Mouse (Mus musculus): ENCODE data around the gene Tldc1. TPM values are rescaled to one million over a fixed set of nuclear protein-coding genes. Genes with fewer than 3 reads are reported as not detected.

Gene Tldc1
- polyA plus RNA-seq, 1 experiment from 2014 or later = 21.1 TPM

GRCm38 (mm10) chr8:119724596-119724995 is 53.6 kb downstream of the Tldc1 start:
- in situ Hi-C loops (cut with MboI; ENCODE audit: low pct_unique_long_range_greater_than_20kb) = no loop called here
- CTCF ChIA-PET = no interaction called here
- POLR2A ChIA-PET = interaction anchor here (1.2 kb wide), 1 partner anchor 9 kb away, joined by 4 read pairs; no protein-coding TSS in a partner anchor
- H3K27me3 ChIP-seq = no peaks in the 10 kb centered on the region
- ATAC-seq (no peak), DNase-seq (ENCODE audit: low read depth, low spot score) (no peak)
- TF ChIP-seq CTCF (IDR thresholded peaks at IDR 0.05) = no peak

GRCm38 (mm10) chr8:119723676-119724075 is 54.5 kb downstream of the Tldc1 start:
- in situ Hi-C loops (cut with MboI; ENCODE audit: low pct_unique_long_range_greater_than_20kb) = no loop called here
- ATAC-seq = no peak

GRCm38 (mm10) chr8:119722348-119722747 is 55.9 kb downstream of the Tldc1 start:
- TF ChIP-seq CTCF (IDR thresholded peaks at IDR 0.05) = no peak
- CTCF ChIA-PET = interaction anchor here (1.3 kb wide), 2 partner anchors 10 to 21 kb away, joined by 4 to 5 read pairs; no protein-coding TSS in a partner anchor
- ATAC-seq = no peak

More at GRCm38 (mm10) chr8:119723676-119724075, 54.5 kb downstream of the Tldc1 start:
- no peak for TF ChIP-seq CTCF (IDR thresholded peaks at IDR 0.05)
- no peaks in the 10 kb centered on the region for H3K27me3 ChIP-seq
- CTCF ChIA-PET = interaction anchor here (0.6 kb wide), 1 partner anchor 56 kb away, joined by 3 read pairs; no protein-coding TSS in a partner anchor
- DNase-seq (ENCODE audit: low read depth, low spot score) = no peak
- POLR2A ChIA-PET = interaction anchor here (1.2 kb wide), 1 partner anchor 8 kb away, joined by 4 read pairs; no protein-coding TSS in a partner anchor

GRCm38 (mm10) chr8:119719011-119719501 is 59.2 kb downstream of the Tldc1 start:
- ChIA-PET POLR2A (interaction anchor here (0.6 kb wide), 2 partner anchors 10 to 32 kb away, joined by 3 read pairs; no protein-coding TSS in a partner anchor), CTCF (interaction anchor here (1.0 to 1.2 kb wide), 3 partner anchors 19 to 132 kb away, joined by 3 read pairs; no protein-coding TSS in a partner anchor)
- ATAC-seq (no peak), DNase-seq (ENCODE audit: low read depth, low spot score) (no peak)
- TF ChIP-seq CTCF (IDR thresholded peaks at IDR 0.05) = no peak
- in situ Hi-C loops (cut with MboI; ENCODE audit: low pct_unique_long_range_greater_than_20kb) = no loop called here
- H3K27me3 ChIP-seq = no peaks in the 10 kb centered on the region

More at GRCm38 (mm10) chr8:119722348-119722747, 55.9 kb downstream of the Tldc1 start:
- no peaks in the 10 kb centered on the region for H3K27me3 ChIP-seq
- POLR2A ChIA-PET = no interaction called here
- no peak for DNase-seq (ENCODE audit: low read depth, low spot score)
- in situ Hi-C loops (cut with MboI; ENCODE audit: low pct_unique_long_range_greater_than_20kb) = no loop called here

- ChIA-PET POLR2A (no interaction called here), CTCF (interaction anchor here (0.8 to 1.8 kb wide), 6 partner anchors 10 to 61 kb away, joined by 3 to 8 read pairs (median 4); partner anchors contain the start of gene Tldc1)
- H3K27me3 ChIP-seq = no peaks in the 10 kb centered on the region
- ATAC-seq (no peak), DNase-seq (ENCODE audit: low read depth, low spot score) (no peak)
- in situ Hi-C loops (cut with MboI; ENCODE audit: low pct_unique_long_range_greater_than_20kb) = no loop called here
- TF ChIP-seq CTCF (IDR thresholded peaks at IDR 0.05) = no peak
Observed at GRCm38 (mm10) chr8:119717765-119718164, 60.5 kb downstream of the Tldc1 start.

DNA sequence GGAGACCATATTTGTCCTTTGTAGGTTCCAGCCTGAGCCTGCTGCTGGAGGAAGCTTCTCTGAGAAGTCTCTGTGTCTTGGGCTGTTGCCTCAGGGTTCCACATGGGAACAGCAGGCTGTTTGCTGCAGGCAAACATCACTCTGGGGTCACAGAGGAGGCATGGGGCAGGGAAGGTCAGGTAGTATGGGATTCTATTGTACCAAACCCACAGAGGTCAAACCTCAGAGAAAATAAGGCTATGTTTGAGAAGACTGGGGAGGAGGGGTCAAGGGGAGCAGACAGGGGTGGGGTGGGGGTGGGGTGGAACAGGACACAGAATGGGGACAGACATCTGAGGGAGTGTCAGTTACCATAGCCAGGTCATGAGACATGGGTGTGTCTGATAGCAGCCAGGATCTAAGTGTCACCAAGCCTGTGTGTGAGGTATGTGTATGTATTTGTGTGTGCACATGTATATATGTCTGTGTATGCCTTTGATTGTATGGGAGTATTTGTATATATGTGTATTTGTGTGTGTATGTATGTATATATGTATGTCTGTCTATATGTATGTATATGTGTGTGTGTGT is 61.4 kb downstream of the Tldc1 start:
- POLR2A ChIA-PET = no interaction called here
- no peak for DNase-seq (ENCODE audit: low read depth, low spot score)
- no peak for ATAC-seq
- in situ Hi-C loops (cut with MboI; ENCODE audit: low pct_unique_long_range_greater_than_20kb) = no loop called here
- no peak for TF ChIP-seq CTCF (IDR thresholded peaks at IDR 0.05)
- no peaks in the 10 kb centered on the region for H3K27me3 ChIP-seq
- CTCF ChIA-PET = interaction anchor here (1.0 to 1.8 kb wide), 9 partner anchors 12 to 62 kb away, joined by 3 to 8 read pairs (median 4); partner anchors contain the start of genes Atp2c2 and Tldc1

DNA sequence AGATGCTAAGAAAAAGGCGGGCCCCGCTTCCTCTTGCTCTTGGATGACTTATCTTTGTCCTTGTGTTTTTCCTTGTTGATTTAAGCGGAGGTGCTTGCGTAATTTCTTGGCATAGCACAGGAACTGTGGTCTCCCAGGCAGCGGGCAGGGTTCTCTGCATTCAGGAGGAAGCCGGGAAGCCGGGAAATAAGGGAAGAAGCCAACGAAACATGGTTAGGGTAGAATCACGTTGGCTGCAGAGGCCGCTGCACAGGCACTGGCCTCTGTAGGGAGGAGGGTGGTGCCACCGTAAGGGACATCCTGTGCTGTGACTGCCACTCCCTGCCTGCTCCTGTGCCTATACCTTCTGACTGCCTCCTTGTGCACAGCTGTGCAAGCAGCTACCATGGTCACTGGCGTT is 63.0 kb downstream of the Tldc1 start:
- peak; percentile 50 for ATAC-seq
- TF ChIP-seq CTCF (IDR thresholded peaks at IDR 0.05) = no peak
- ChIA-PET POLR2A (interaction anchor here (0.9 kb wide), 1 partner anchor 9 kb away, joined by 4 read pairs; no protein-coding TSS in a partner anchor), CTCF (interaction anchor here (1.0 to 1.8 kb wide), 5 partner anchors 14 to 64 kb away, joined by 3 to 4 read pairs (median 3); no protein-coding TSS in a partner anchor)
- in situ Hi-C loops (cut with MboI; ENCODE audit: low pct_unique_long_range_greater_than_20kb) = no loop called here
- no peak for DNase-seq (ENCODE audit: low read depth, low spot score)
- H3K27me3 ChIP-seq = no peaks in the 10 kb centered on the region

GRCm38 (mm10) chr8:119713421-119713820 is 64.8 kb downstream of the Tldc1 start:
- no peaks in the 10 kb centered on the region for H3K27me3 ChIP-seq
- ATAC-seq (no peak), DNase-seq (ENCODE audit: low read depth, low spot score) (no peak)
- in situ Hi-C loops (cut with MboI; ENCODE audit: low pct_unique_long_range_greater_than_20kb) = no loop called here
- ChIA-PET CTCF (interaction anchor here (1.4 kb wide), 1 partner anchor 9 kb away, joined by 4 read pairs; no protein-coding TSS in a partner anchor), POLR2A (interaction anchor here (0.6 kb wide), 1 partner anchor 275 kb away, joined by 4 read pairs; no protein-coding TSS in a partner anchor)
- TF ChIP-seq CTCF (IDR thresholded peaks at IDR 0.05) = no peak

- DNase-seq (ENCODE audit: low read depth, low spot score) (no peak), ATAC-seq (no peak)
- in situ Hi-C loops (cut with MboI; ENCODE audit: low pct_unique_long_range_greater_than_20kb) = no loop called here
- TF ChIP-seq CTCF (IDR thresholded peaks at IDR 0.05) = no peak
- ChIA-PET POLR2A (no interaction called here), CTCF (interaction anchor here (0.8 to 2.3 kb wide), 3 partner anchors 10 to 25 kb away, joined by 3 to 4 read pairs (median 4); no protein-coding TSS in a partner anchor)
- no peaks in the 10 kb centered on the region for H3K27me3 ChIP-seq
Observed at GRCm38 (mm10) chr8:119712226-119712625, 66.0 kb downstream of the Tldc1 start.

Other genes with a start within 250 kb of the Tldc1 start
- 144 TPM for gene Mbtps1, start 219.7 kb downstream of the Tldc1 start, polyA plus RNA-seq (2021)
- 26.1 TPM for gene Hsdl1, start 203.2 kb downstream of the Tldc1 start, polyA plus RNA-seq (2021)
- gene Dnaaf1, start 203.2 kb downstream of the Tldc1 start, polyA plus RNA-seq (2021) = 0.13 TPM
- gene Taf1c, start 173.2 kb downstream of the Tldc1 start, polyA plus RNA-seq (2021) = 10.6 TPM
- not detected for gene Adad2, start 165.7 kb downstream of the Tldc1 start, polyA plus RNA-seq (2021)
- gene Kcng4, start 142.7 kb downstream of the Tldc1 start, polyA plus RNA-seq (2021) = 0.06 TPM
- not detected for gene Wfdc1, start 112.1 kb downstream of the Tldc1 start, polyA plus RNA-seq (2021)
- 0.04 TPM for gene Atp2c2, start 78.4 kb downstream of the Tldc1 start, polyA plus RNA-seq (2021)
- gene Cotl1, start 62.1 kb upstream of the Tldc1 start, polyA plus RNA-seq (2021) = 33.3 TPM
- 8.6 TPM for gene Klhl36, start 83.8 kb upstream of the Tldc1 start, polyA plus RNA-seq (2021)
- 107 TPM for gene Usp10, start 131.9 kb upstream of the Tldc1 start, polyA plus RNA-seq (2021)
- gene Gm20388, start 132.4 kb upstream of the Tldc1 start, polyA plus RNA-seq (2021) = 86.7 TPM
- gene Crispld2, start 214.0 kb upstream of the Tldc1 start, polyA plus RNA-seq (2021) = 1.1 TPM